Mouse (Mus musculus): ENCODE results near the gene Rnf207.
A peak's percentile ranks its signal among the peaks of the same experiment; 100 is the strongest.

The Rnf207 gene

DNA sequence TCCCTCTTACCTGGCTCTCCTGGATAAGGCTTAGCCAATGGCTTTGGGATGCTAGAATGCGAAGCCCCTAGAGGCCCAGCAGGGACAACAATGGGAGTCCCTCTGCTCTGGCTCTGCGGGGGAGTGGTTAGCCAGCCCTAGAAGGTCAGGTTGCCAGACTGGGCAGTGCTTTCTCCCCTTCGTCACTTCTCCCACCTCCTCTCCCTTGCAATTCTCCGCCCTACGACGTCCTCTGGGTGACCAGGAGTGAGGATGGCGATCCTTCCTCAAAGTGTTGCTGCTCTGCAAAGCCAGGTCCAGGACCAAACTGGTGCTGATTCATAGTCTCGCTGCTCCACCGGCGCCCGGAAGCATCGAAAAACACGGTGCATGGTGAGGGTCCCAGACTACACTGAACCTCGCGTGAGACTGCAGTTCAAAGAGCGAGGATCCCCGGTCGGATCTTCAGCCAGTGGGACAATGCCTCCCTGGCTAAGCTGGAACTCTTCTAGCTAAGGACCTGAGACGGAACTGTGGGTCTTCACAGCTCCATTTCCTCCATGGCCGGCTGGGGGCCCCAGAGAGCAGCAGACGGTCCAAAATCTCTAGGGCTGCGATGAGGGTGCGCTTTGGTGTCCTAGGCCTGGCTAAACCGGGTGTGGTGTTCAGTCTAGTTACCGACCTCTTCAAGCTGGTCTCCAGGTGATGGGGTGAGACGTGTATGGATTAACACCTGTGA, at the start of gene Rnf207:
Rnf207 (minus strand) TSS at position 477 of the 718 bp plus-strand sequence.
- peak; percentile 67 to 69 for DNase-seq (ENCODE audit: low spot score in 2 of 2)

DNA sequence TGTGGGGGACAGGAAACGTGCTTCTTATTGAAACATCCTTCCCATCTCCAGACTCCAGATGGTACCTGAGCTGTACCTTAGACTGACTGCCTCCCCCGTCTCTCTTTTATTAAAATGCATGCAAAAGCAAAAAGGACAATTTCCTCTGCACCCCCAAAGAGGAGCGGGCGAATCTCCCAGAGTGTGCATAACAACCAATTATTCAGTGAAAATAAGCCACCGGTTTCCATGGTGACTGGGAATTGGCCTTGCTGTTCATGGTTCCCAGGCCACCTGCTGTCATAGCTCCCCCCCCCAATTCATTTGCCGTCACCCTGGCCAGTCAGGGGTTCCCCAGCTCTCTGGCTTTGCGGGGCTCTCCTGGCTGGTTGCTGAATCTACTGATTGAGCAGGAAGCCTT, 46.4 kb upstream of the Rnf207 start:
- no peak for DNase-seq (ENCODE audit: low spot score in 2 of 2)

DNA sequence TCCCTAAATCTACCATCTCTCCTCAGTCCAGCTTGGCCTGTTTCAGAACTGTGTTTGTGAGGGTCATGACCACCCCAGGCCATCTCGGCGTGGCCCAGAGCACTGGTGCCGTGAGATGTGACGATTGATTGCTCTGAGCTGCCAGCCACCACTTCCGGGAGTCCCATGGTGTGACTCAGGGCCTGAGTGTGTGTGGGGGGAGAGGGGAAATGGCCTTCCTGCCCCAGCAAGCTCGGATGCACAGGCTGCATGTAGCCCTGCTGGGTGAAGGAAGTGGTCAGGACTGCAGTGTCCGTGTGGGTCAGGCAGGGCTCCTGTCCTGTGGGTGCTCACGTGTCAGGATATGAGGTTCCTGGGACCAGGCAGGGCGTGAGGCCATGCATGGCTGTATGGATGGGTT, 43.4 kb upstream of the Rnf207 start:
- no peak for DNase-seq (ENCODE audit: low spot score in 2 of 2)

DNA sequence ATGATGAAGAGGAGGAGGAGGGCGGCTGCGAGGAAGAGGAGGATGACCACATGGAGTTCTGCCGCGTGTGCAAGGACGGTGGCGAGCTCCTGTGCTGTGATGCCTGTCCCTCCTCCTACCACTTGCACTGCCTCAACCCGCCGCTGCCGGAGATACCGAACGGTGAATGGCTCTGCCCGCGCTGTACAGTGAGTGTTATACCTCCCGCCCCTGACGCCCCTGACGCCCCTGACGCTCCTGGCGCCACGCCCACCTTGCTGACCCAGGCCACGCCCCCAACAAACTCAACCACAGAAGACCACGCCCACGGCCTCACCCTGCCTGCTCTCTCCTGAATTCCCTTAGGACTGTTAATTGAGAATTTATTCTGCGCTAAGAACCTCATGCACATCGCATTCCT, 42.1 kb upstream of the Rnf207 start:
- DNase-seq (ENCODE audit: low spot score in 2 of 2) = no peak

DNA sequence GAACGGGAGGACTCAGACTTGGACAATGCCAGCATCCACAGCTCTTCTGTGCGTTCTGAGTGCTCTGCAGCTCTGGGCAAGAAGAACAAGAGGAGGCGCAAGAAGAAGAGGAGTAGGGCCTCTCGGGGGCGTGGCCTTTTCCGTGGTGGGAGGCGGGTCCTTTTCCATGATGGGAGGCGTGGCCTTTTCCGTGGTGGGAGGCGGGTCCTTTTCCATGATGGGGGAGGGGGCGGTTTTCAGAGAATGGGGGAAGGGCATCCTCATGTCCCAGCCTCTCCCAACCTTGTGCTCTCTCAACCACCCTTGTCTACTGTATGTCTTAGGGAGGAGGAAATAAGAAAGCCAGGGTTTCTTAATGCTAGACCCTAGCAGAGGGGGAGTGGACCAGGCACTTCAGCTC, 40.9 kb upstream of the Rnf207 start:
- DNase-seq (ENCODE audit: low spot score in 2 of 2) = no peak

DNA sequence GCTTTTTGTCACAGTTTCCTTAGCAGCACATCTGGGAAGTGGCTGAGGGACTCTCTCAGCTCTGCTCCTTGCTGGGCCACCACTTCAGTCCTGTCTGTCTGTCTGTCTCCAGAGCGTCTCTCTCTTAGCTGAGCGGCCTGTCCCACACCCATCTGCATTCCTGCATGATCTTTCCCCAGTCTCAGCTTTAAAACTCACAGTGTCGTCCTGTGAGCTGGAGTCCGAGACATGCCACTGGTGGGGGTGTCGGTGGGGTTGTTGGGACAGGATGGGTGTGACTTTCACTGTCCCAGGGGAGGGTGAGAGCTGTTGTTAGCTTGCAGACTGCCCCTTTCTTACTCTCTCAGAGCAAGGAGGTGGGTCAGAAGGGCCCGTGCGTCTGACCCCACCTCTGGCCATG, 36.9 kb upstream of the Rnf207 start:
- DNase-seq (ENCODE audit: low spot score in 2 of 2) = no peak

DNA sequence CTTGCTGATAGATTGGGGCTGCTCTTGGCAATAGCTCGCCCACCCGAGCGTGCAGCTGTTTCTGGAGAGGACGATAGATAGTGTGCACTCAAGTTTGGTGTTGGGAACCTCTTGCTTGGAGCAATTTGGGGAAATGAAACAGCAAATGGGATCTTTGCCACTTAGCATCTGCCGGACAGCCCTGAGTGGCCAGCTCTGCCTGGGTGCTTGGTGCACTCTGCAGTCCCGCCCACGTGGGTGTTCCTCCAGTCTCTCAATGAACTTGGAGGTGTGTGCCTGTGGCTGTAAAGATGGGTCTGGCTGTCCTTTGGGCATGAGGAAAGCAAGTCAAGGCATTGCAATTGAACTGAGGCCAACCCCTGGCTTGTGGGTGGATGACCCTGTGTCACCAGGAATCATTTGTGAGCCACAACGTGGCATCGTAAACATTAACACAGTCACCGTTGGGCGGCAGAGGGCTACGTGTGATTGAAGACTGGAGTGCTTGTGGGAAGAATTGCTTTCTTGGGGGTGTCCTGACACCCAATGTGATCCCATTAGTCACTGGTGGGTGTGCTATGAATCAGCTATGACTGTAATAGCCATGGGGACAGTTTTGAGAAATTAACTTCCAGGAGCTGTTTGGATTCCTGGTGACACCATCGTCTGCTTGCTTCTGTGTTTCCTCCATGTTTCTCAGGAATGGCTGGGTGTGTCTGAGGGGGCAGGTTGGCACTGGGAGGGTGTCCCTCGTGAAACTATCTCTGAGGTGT, 35.3 kb upstream of the Rnf207 start:
- no peak for DNase-seq (ENCODE audit: low spot score in 2 of 2)

DNA sequence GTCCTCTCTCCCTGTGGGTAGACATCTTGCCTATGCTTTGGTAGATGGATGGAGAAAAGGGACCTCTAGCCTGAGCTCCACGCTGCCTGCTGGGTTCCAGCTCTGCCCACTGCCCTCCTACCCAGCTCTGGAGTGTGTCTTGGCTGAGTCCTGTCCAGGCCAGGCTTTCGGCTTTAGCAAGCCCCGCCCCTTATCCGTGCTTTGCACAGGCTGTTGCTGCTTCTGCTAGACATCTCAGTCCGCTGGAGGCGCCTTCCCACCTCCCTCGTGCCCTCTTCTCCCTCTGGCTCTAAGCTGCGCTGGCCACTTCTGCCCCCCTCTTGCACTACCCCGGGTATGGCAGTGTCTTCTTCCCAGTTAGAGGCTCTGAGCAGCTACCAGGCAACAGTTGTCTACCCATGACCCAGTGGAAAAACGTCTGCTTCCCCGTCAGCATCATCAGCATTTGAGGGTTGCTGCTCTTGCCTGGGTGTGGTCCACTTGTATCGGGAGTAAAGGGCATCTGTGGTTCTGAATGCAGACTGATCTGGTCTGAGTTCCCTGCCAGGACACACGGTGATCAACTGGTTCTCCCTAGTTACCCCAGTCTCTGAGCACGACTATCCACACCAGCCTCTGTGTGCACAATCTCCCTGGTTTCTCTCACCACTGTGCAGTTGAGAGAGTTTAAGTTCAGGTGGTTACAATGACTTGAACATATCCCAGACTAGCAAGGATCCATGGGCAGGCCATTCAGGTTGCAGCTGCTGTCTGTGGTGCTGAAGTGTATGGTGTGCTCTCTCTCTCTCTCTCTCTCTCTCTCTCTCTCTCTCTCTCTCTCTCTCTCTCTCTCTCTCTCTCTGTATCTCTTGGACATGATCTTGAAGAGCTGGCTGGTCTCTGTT, 32.9 kb upstream of the Rnf207 start:
- no peak for DNase-seq (ENCODE audit: low spot score in 2 of 2)

DNA sequence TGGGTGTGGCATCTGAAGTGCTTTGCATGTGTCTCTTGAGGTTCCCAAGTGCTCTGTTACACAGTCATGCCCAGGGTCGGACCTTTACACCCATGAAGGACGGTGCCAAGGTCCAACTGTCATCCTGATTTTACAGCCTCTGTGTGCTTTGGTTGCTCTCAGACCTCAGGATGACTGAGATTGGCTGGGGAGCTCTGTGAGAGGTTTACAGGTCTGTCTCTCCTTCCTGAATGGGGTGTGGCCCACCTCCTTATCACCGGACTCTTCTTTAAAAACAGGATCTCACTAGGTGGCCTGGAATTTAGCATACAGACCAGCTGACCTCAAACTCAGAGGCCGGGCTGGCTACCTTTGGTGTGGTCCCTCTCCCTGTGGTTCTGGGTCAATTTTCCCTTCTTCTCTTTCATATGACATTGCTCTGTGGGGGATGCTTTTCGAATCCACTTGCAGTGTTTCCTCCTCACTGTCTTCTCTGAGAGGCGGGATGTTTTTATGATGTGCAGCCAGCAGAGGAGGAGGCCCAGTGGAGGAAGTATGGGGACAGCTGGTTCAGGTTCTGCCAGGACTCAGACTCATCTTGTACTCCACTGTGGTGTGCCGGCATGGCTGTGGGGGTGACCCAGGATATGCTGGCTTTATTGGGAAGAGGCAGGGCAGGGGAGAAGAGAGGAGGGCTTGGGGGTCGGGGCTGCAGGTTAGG, 32.1 kb upstream of the Rnf207 start:
- DNase-seq (ENCODE audit: low spot score in 2 of 2) = no peak

DNA sequence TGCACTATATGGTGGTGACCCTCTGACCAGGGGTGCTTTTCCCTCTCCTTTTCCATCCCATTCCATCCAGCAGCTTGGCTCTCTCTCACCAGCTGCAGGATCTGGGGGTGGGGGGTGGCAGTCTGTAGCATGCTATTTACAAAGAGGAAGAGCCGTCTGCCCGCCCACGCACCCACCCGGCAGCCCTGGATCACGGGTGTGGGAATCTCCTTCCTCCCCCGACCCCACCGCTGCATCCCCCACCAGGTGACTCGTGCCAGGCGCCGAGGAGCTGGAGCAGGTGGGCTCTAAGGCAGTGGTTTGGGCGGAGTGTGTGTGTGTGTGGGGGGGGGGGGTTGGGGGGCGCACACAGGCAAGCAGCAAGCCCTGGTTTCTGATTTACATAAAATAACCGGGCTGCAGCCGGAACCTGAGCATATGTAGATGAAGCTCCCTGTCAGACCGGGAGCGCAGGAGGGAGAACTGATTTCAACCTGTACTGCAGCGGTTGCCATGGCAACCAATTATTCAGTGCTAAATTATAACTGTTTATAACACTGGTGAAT, 31.1 kb upstream of the Rnf207 start:
- no peak for DNase-seq (ENCODE audit: low spot score in 2 of 2)

DNA sequence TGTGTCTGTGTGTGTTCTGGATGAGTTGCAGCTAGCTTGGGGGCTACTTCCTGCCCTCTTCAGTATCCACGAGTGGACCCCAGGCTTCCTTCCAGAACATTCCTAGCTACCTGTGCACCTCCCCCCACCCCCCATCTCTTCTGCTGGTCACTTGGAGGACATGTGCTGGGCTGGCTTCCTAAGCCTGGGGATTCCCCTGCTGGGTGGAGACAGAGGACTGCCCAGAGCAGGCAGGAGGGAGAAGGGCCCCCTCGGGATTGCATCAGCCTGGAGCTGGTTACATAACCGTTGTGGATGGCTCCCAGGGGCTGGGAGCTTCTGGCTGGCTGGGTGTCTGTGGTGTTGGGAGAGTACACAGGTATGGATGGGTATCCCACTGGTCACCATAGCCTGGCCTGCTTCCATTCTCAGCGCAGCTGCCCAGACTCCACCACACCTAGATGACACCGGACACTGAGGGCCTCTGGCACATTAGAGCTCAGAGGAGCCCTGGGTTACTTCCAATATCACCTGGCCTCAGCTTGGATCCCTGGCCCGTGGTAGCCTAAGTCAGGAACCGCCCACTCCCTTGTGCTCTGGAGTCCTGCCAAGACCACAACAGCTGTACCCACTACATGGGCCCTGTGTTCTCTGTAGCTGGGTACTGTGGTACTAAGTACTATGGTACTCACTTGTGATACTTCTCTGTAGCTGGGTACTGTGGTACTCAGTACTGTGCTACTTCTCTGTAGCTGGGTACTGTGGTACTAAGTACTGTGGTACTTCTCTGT, 26.5 kb upstream of the Rnf207 start:
- peak; percentile 73 to 79 for DNase-seq (ENCODE audit: low spot score in 2 of 2)

DNA sequence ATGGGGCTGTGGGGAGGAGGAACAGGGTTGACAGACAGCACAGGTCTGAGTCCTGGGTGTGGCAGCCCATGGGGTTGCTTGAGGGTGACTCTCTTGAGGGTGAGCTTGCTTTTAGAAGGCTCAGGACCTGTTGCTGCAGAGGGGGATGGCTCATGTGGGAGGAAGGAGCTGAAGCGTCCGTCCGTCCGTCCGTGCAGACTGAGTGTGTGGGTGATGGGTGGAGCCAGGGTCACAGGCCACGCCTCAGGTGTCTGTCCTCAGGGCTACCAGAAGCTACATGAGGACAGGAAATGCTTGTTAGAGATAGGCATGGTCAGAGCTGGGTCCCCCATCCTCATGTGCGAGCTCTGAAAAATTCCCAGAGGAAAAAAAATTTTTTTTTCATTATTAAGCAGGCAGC, 25.9 kb upstream of the Rnf207 start:
- DNase-seq (ENCODE audit: low spot score in 2 of 2) = no peak

DNA sequence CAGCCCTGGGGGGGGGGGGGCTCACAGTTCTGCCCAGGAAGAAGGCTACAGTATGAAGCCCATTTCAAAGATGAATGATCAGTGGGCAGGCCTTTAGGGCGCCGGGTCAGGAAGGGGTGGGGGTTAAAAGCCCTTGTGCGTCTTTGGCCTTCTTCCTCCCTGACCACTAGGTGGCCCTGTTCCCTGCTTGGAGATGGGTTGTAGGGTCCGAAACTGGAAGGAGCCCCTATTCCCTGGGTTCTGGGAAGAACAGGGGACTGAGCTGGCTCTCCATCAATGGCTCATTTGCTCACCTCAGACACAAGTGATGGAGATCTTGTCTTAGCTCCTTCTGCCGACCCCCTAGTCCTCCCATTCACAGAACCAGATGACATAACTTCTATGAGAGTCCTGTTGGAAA, 24.5 kb upstream of the Rnf207 start:
- no peak for DNase-seq (ENCODE audit: low spot score in 2 of 2)

DNA sequence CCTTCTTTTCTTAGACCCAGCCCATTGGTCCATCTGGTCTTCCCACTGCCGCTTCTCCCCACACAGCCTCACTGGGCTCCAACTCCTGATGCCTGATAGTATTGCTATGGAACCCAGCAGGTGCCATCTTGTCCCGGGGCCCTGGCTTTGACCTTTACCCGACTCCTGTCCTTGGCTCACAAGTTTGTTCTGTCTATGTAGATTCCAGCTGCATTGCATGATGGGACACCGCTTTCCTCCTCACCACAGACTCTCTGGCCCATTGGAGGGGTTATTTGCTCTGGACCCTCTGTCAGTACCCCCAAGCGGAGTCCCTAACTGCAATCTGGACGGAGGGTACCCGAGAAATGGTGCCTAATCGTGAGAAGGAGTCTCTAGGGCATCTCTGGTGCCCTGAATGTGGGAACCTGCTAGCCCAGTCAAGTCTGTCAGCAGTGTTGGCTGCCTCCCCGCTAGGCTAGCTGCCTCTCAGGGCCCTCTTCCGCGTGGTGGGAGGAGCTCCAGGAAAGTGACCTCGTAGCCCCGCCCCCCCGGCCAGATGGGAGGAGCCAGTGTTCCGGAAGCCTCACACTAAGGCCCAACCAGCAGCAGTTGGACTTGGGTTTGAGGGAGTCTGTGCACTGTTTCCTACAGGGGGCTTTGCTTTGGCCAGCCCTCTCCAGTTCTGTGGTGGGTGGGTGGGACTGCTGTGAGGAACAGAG, 21.9 kb upstream of the Rnf207 start:
- DNase-seq (ENCODE audit: low spot score in 2 of 2) = no peak

DNA sequence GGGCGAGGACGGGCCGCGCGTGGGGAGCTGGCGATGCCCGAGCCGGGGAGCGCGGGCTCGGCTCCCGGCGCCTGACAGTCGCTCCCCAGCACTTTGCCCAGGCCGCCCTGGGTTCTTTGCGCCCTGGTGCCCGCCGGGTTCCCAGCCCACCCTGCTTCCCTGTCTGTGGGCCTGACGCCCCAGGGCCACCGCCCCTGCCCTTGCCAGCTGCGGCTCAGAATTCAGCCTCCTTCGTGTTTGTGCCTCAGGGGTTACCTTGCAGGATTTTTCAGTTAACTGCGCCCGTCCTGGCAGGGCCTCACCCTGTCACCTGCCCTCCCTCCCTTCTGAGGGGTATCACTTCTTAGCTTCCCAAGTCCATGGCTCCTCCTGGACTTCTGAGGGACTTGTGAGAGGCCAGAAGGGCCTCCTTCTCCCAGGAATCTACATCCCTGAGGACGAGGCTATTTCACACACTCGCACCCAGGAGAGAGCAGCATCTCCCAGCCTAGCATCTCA, 20.5 kb upstream of the Rnf207 start:
- no peak for DNase-seq (ENCODE audit: low spot score in 2 of 2)

DNA sequence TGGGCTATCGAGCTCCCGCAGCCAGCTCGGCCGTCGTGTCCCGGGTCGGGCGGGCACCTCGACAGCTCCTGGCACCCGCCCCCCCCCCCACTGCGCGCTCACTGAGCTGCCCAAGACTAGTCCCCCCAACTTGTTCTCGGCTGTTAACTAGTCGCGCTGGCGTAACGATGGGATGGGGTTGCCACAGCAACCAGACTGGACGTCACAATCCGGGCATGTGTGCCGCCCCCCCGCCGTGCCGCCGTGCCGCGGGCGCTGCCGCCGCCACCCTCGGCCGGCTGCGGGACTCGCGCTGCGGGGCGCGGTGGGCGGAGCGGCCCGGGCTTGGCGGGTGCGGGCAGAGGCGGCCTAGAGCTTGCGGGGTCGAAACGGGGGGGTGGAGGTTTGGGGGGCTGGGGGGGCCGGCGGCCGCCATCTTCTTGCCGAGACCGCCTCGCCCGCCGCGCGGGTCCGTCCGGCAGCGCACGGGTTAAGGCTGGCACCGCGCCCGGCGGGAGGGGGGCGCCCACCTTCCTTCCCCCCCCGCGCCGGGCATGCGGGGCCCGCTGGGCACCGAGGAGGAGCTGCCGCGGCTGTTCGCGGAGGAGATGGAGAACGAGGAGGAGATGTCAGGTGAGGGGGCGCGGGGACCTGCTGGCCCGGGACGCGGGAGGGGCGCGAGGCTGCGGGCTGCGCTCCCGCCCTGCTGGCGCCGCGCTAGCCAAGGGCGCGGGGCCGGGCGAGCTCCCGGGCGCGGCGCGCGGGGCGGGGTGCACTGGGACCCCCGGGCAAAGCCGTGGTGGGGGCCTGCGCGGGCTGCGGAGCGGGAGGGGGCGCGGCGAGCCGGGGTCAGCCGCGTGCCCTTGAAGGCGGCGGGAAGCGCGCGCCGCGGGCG, 19.9 kb upstream of the Rnf207 start, which contains the start of gene Chd5:
Chd5 (plus strand) TSS at position 233 of the 874 bp plus-strand sequence.
- no peak for DNase-seq (ENCODE audit: low spot score in 2 of 2)

DNA sequence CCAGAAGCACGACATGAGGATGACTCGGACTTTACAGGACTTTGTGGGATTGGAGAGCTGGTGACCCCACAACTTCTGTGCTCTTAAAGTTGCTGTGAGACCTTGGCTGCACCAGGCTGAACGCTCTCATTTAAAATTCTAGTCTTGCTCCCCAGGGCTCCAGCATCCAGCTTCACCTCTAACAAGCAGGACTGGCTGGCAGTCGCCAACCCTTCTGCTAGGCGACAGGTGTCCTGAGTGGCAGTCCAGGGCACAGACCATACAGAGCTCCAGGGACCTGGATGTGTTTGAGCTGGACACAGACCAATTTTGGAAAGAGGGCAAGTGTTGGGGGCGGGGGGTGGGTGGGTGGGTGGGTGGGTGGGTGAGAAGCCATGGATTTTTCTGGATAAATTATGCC, 19.0 kb upstream of the Rnf207 start:
- no peak for DNase-seq (ENCODE audit: low spot score in 2 of 2)

DNA sequence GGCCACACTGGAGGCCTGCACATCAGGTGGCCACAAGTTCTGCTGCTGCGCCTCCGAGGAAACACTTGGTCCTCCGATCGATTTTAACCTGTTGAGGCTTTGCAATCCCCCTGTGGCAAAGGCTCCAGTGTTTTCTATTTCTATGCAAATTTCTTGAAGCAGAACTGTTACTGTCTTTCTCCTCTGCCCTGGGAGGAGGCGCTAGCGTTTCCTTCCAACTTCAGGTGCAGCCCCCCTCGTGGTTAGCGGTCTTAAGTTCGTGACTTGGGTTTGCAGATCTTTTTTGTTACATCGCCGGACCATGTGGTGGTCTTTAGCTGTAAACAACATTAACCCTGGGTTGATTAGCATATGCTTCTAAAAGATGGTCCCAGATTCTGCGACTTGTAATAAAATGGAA, 14.8 kb upstream of the Rnf207 start:
- no peak for DNase-seq (ENCODE audit: low spot score in 2 of 2)

DNA sequence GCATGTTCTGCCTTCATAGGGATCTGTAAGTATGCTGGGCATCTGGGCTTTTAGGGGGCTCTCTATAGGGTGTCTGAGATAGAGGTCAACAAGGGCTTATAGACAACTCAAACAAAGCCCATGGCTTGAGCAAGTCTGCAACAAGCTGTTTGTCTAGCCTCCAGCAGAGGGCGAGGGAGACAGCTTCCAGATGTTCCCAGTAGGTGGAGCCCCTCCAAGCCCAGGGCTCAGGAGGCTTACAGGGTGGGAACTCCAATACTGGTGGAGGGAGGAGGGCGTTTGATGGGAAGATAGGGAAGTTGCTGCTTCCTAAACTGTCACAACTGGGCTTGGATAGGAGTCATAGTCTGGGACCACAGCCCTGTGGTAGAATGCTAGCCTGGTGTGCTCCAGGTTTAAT, 14.2 kb upstream of the Rnf207 start:
- peak in 1 of 2 experiments; percentile 48 for DNase-seq (ENCODE audit: low spot score in 2 of 2)

All from heart, adult 9 months (tissue).